Mouse (Mus musculus): ENCODE measurements around the gene C530025M09Rik. TPM values are rescaled to one million over a fixed set of nuclear protein-coding genes. Genes with fewer than 3 reads are reported as not detected.

The C530025M09Rik gene
- total RNA-seq (2021) = 1 to 10 TPM; 1.7 to 3.0 TPM

- intact Hi-C loops (cut with DNase I) = loop anchor here (10.0 kb wide), 2 partner anchors 184 to 406 kb away; no protein-coding TSS in a partner anchor
These were observed at the start of gene C530025M09Rik for GRCm38 (mm10) chr2:149830536-149831458. Gene C530025M09Rik (minus strand): TSS chr2:149831213.

GRCm38 (mm10) chr2:149877954-149878353, 46.9 kb upstream of the C530025M09Rik start:
- intact Hi-C loops (cut with DNase I) = no loop called here

More at GRCm38 (mm10) chr2:149830536-149831458, at the start of gene C530025M09Rik:
- peak; percentile 80 for DNase-seq

GRCm38 (mm10) chr2:149873346-149873745, 42.3 kb upstream of the C530025M09Rik start:
- DNase-seq = no peak
- intact Hi-C loops (cut with DNase I) = no loop called here

More at GRCm38 (mm10) chr2:149877954-149878353, 46.9 kb upstream of the C530025M09Rik start:
- DNase-seq = no peak

GRCm38 (mm10) chr2:149872496-149872895, 41.5 kb upstream of the C530025M09Rik start:
- DNase-seq = no peak
- intact Hi-C loops (cut with DNase I) = no loop called here

- no peak for DNase-seq
- intact Hi-C loops (cut with DNase I) = no loop called here
These were observed 39.5 kb upstream of the C530025M09Rik start for GRCm38 (mm10) chr2:149870496-149870895.

GRCm38 (mm10) chr2:149865914-149866435, 35.0 kb upstream of the C530025M09Rik start:
- intact Hi-C loops (cut with DNase I) = no loop called here
- no peak for DNase-seq

- no peak for DNase-seq
- intact Hi-C loops (cut with DNase I) = no loop called here
These were observed 30.0 kb upstream of the C530025M09Rik start for GRCm38 (mm10) chr2:149861002-149861401.

GRCm38 (mm10) chr2:149848778-149849177, 17.8 kb upstream of the C530025M09Rik start:
- intact Hi-C loops (cut with DNase I) = no loop called here
- no peak for DNase-seq

GRCm38 (mm10) chr2:149844575-149844974, 13.6 kb upstream of the C530025M09Rik start:
- DNase-seq = no peak
- intact Hi-C loops (cut with DNase I) = no loop called here

- intact Hi-C loops (cut with DNase I) = loop anchor here (10.0 kb wide), 2 partner anchors 175 to 415 kb away; no protein-coding TSS in a partner anchor
- DNase-seq = peak; percentile 35
These were observed 8.7 kb upstream of the C530025M09Rik start for GRCm38 (mm10) chr2:149839666-149840065.

- DNase-seq = no peak
- intact Hi-C loops (cut with DNase I) = loop anchor here (10.0 kb wide), 2 partner anchors 178 to 412 kb away; no protein-coding TSS in a partner anchor
These were observed 5.6 kb upstream of the C530025M09Rik start for GRCm38 (mm10) chr2:149836471-149837135.

GRCm38 (mm10) chr2:149835091-149835490, 4.1 kb upstream of the C530025M09Rik start:
- no peak for DNase-seq
- intact Hi-C loops (cut with DNase I) = loop anchor here (10.0 kb wide), 2 partner anchors 180 to 410 kb away; no protein-coding TSS in a partner anchor

GRCm38 (mm10) chr2:149832301-149832700, 1.3 kb upstream of the C530025M09Rik start:
- DNase-seq = no peak
- intact Hi-C loops (cut with DNase I) = loop anchor here (10.0 kb wide), 2 partner anchors 182 to 408 kb away; no protein-coding TSS in a partner anchor

GRCm38 (mm10) chr2:149831459-149832245, 639 bp upstream of the C530025M09Rik start:
- intact Hi-C loops (cut with DNase I) = loop anchor here (10.0 kb wide), 2 partner anchors 183 to 407 kb away; no protein-coding TSS in a partner anchor
- DNase-seq = peak; percentile 18

GRCm38 (mm10) chr2:149829955-149830535, 968 bp downstream of the C530025M09Rik start:
- peak; percentile 56 for DNase-seq
- intact Hi-C loops (cut with DNase I) = loop anchor here (10.0 kb wide), 2 partner anchors 185 to 405 kb away; no protein-coding TSS in a partner anchor

- intact Hi-C loops (cut with DNase I) = no loop called here
- no peak for DNase-seq
These were observed 2.1 kb downstream of the C530025M09Rik start, which contains the start of gene Syndig1 for GRCm38 (mm10) chr2:149828911-149829310. Gene Syndig1 (plus strand): TSS chr2:149829211.

GRCm38 (mm10) chr2:149820201-149820600, 10.8 kb downstream of the C530025M09Rik start:
- intact Hi-C loops (cut with DNase I) = no loop called here
- no peak for DNase-seq

- intact Hi-C loops (cut with DNase I) = no loop called here
- no peak for DNase-seq
These were observed 11.3 kb downstream of the C530025M09Rik start for GRCm38 (mm10) chr2:149819751-149820150.

- DNase-seq = no peak
- intact Hi-C loops (cut with DNase I) = no loop called here
These were observed 12.6 kb downstream of the C530025M09Rik start for GRCm38 (mm10) chr2:149818395-149818794.

Data from left cerebral cortex, postnatal 4 days (tissue).